ENCODE assay signal across 8 mouse cellular contexts in the genomic region with DNA sequence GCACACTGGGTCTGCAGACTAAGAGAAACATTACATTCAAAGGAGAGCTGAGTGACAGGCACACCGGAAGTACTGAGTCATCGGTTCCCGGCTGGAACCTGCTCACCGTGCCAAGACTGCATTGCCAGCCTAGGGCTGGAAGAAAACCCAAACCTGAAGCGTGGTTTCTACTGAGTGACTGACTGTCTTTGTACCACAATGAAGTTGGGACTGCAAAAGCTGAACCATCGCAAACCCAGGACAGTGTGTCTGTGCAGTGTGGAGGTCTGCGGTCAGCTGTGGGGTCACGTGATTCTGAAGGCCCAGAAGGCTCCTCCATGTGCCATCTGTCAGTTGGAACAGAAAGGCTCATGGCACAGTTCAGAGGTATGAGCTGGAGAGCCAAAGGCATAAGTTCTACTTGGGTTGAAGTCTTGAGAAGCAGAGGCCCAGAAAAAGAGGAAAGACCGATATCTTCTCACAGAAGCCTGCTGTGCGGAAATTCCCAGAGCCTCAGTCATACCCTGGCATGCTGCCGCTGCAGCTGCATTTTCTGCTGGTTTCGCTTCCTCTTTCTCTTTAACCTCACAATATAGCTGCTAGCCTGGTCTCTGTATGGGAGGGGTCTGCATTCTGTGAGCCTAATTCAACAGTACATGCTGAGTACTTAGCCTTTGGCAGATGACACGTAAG. TPM values are rescaled to one million over a fixed set of nuclear protein-coding genes. Genes with fewer than 3 reads are reported as not detected.
DNase-seq lines count a peak whose midpoint lies in the region; TF ChIP-seq lines count a peak whose summit lies in the region.

No protein-coding gene starts in this region.

- H3K36me3 ChIP-seq in kidney, adult 2 months (ENCODE audit: control insufficient read depth, insufficient read depth, low read length), result no peaks in the 10 kb centered on the region

- no peak overlapping the region for H3K4me3 ChIP-seq in kidney, adult 2 months (ENCODE audit: insufficient read depth, low read depth, low read length)

- 80% methylated on average over 13 of the region's 13 CpGs for WGBS in kidney, adult 2 months

- no peak overlapping the region for H3K27ac ChIP-seq in kidney, adult 2 months (ENCODE audit: insufficient read depth, low read depth, low read length)

- H3K4me1 ChIP-seq in kidney, adult 2 months (ENCODE audit: control insufficient read depth, insufficient read depth, low read length), result no peaks in the 10 kb centered on the region

- no peak for TF ChIP-seq POLR2A in kidney, adult 2 months (IDR thresholded peaks at IDR 0.05; ENCODE audit: low read depth, low read length)

- no peak for TF ChIP-seq CTCF in kidney, adult 2 months (conservative IDR thresholded peaks at IDR 0.05; ENCODE audit: insufficient read depth, insufficient read length, low read depth, low read length)

- H3K27me3 ChIP-seq in kidney, adult 2 months (replicated peaks; ENCODE audit: control insufficient read depth, insufficient read depth, low read length), result no peaks in the 10 kb centered on the region

- DNase-seq in kidney, adult 2 months, result peak; percentile 41
- no peak for DNase-seq in kidney, adult 18-20 months
- peak; percentile 53 for DNase-seq in adrenal gland, postnatal 10 days
- DNase-seq in gastrocnemius, adult 18-20 months (ENCODE audit: low spot score), result peak; percentile 67
- peak; percentile 68 for DNase-seq in layer of hippocampus, adult 11-12 months (ENCODE audit: low spot score)
- peak; percentile 43 for DNase-seq in lung, postnatal 10 days
- DNase-seq in spleen, postnatal 4 days (ENCODE audit: low spot score in 2 of 2), result peak; percentile 61 to 73
- DNase-seq in retina, embryonic 14.5 days (ENCODE audit: low spot score), result no peak

RNA-seq across cellular contexts. Expression of a gene that starts 45.1 kb away (rescaled TPM):
- 12.8 and 12.9 TPM in 2 replicates for polyA plus RNA-seq in kidney, adult 2 months (2012; rRNA removed)
- total RNA-seq in adrenal gland, postnatal 10 days (2021), result 10 to 100 TPM in 1 of 2 experiments, 1 to 10 TPM in 1; 9.7 to 11.4 TPM
- 1 to 10 TPM; 4.8 to 8.7 TPM for total RNA-seq in gastrocnemius, adult 18-20 months (2021)

Comparison
In these comparisons a context has a peak if more than half of its experiments do, and no peak if none do; other contexts are left out.
1. DNase-seq: peak in kidney, adult 2 months (single experiment), adrenal gland, postnatal 10 days (single experiment), gastrocnemius, adult 18-20 months (single experiment), layer of hippocampus, adult 11-12 months (single experiment), lung, postnatal 10 days (single experiment) and spleen, postnatal 4 days (2 of 2); none in kidney, adult 18-20 months (single experiment) and retina, embryonic 14.5 days (single experiment).